Mouse (Mus musculus) liver, adult 10 weeks (tissue): ENCODE data around the gene Flrt2. TPM values are rescaled to one million over a fixed set of nuclear protein-coding genes. Genes with fewer than 3 reads are reported as not detected.

ENCODE experiments used
- polyA plus RNA-seq: library from polyadenylated mRNA; stranded (reverse); fragments of 350-450 nt; fragmentation: Illumina TruSeq; extraction: RNeasy Lipid Tissue Mini Kit (QIAGEN cat#74804); gene quantifications from one replicate; pipeline ENCODE4 v1.2.3, GENCODE M21; 2014; ENCODE audit warnings: low read depth, low replicate concordance

Gene Flrt2
- 0.58 TPM for polyA plus RNA-seq

DNA sequence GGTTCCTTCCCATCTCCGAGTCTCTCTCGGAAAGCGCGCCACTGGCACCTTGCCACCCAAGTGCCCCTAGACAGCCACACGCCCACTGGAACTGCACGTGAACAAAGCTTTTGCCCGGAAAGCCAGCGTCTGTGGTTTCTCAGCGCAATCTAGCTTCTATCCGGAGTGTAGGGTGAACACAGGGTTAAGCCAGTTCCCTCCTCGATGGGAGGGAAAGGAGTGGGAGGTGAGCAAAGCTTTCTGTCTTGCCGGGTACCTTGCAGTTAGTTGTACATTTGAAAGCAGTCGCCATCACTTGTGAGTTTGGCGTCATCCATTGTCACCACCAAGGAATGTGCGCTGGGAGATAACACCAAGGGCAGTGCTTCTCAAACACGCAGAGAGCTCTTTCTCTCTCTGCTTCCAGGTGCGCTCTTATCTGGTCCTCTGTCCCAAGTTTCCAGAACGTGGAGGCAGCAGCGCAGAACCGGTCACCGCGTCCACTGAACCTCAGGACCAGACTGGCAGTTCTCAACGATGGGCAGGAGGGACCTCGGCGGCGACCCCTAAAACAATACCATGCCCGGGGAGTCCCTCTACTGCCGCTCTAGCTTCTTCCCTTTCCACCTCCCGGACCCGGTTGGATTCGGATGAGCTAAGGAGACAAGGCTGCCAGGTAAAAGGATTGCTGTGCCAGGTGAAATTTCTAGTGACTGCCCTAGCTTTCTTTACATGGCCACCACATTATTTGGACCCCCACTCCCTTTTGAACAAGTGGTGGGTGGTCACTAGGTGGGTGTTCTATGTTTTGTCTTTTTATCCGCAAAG, at the start of gene Flrt2:
Gene Flrt2, plus strand, starts transcription at position 266 of the 807 bp plus-strand sequence.

